In genomic region chr8:91508284-91508683, GRCm38 (mm10) we compare ENCODE assay signal across 13 mouse cellular contexts.
DNase-seq lines count a peak whose midpoint lies in the region; ATAC-seq and TF ChIP-seq lines count a peak whose summit lies in the region.
"Had no signal": no experiment of that assay in that cellular context is flagged by ENCODE, and none has a peak within 500 bp of the region (broad histone marks: within the 10 kb centered on the region; RNA-seq: fewer than 3 reads in every experiment).

No protein-coding gene starts in this region.

- peak; percentile 32 for DNase-seq in embryo, embryonic 10.5 days (ENCODE audit: low spot score)
- no peak for DNase-seq in embryo, embryonic 9.5 days (ENCODE audit: extremely low spot score)
- no peak for DNase-seq in hindbrain, embryonic 11.5 days (ENCODE audit: low spot score)
- no peak for DNase-seq in lung, postnatal 0 days (ENCODE audit: low spot score)
- DNase-seq in lung, postnatal 4 days, result no peak
- no peak for DNase-seq in stomach, postnatal 0 days (ENCODE audit: low spot score)
- no peak for DNase-seq in left cerebral cortex, adult 9 months (ENCODE audit: low spot score in 2 of 2)
- DNase-seq: cerebellum, postnatal 36 days; kidney, adult 2 months; left cerebral cortex, postnatal 4 days; thymus, adult 2 months had no signal

- H3K27ac ChIP-seq in hindbrain, embryonic 11.5 days (ENCODE audit: low read depth, low read length), result peak overlapping the region; percentile 20; the same call in 1 of the 2 replicates
- H3K27ac ChIP-seq in hindbrain, embryonic 13.5 days, result no peak overlapping the region
- H3K27ac ChIP-seq in lung, postnatal 0 days (ENCODE audit: low read length), result no peak overlapping the region
- H3K27ac ChIP-seq in stomach, postnatal 0 days (replicated peaks), result 0 out of 2 replicates have a peak overlapping the region, but pooled peaks have one; percentile 35
- H3K27ac ChIP-seq: macrophage had no signal

- no peak for TF ChIP-seq EP300 in lung, postnatal 0 days (IDR thresholded peaks at IDR 0.05)
- TF ChIP-seq EP300 in stomach, postnatal 0 days (optimal IDR thresholded peaks at IDR 0.05), result no peak

- no peak overlapping the region for H3K4me2 ChIP-seq in hindbrain, embryonic 11.5 days (replicated peaks; ENCODE audit: low read depth, low read length)
- no peak overlapping the region for H3K4me2 ChIP-seq in hindbrain, embryonic 13.5 days
- no peak overlapping the region for H3K4me2 ChIP-seq in lung, postnatal 0 days (replicated peaks; ENCODE audit: low read depth, low read length)
- no peak overlapping the region for H3K4me2 ChIP-seq in stomach, postnatal 0 days (replicated peaks; ENCODE audit: low read depth)

- no peak overlapping the region for H3K4me3 ChIP-seq in hindbrain, embryonic 11.5 days (ENCODE audit: low read depth, low read length)
- no peak overlapping the region for H3K4me3 ChIP-seq in hindbrain, embryonic 13.5 days
- H3K4me3 ChIP-seq in lung, postnatal 0 days (ENCODE audit: low read depth, low read length), result no peak overlapping the region
- H3K4me3 ChIP-seq in stomach, postnatal 0 days (ENCODE audit: low read depth, low read length), result no peak overlapping the region

- H3K9ac ChIP-seq in hindbrain, embryonic 11.5 days (ENCODE audit: low read depth, low read length), result no peak overlapping the region
- no peak overlapping the region for H3K9ac ChIP-seq in hindbrain, embryonic 13.5 days
- H3K9ac ChIP-seq in lung, postnatal 0 days (replicated peaks; ENCODE audit: low read depth), result no peak overlapping the region
- H3K9ac ChIP-seq in stomach, postnatal 0 days (ENCODE audit: low read length), result no peak overlapping the region

- no peaks in the 10 kb centered on the region for H3K9me3 ChIP-seq in hindbrain, embryonic 11.5 days (ENCODE audit: control insufficient read depth, low read length)
- no peaks in the 10 kb centered on the region for H3K9me3 ChIP-seq in hindbrain, embryonic 13.5 days
- H3K9me3 ChIP-seq in lung, postnatal 0 days (ENCODE audit: low read length), result no peaks in the 10 kb centered on the region
- no peaks in the 10 kb centered on the region for H3K9me3 ChIP-seq in stomach, postnatal 0 days (ENCODE audit: control insufficient read depth, low read length)

- peaks cover 15% of the 10 kb centered on the region for H3K4me1 ChIP-seq in hindbrain, embryonic 11.5 days (replicated peaks; ENCODE audit: control insufficient read depth, insufficient read depth, low read length)
- peaks cover 59% of the 10 kb centered on the region for H3K4me1 ChIP-seq in hindbrain, embryonic 13.5 days (replicated peaks)
- H3K4me1 ChIP-seq in lung, postnatal 0 days (ENCODE audit: insufficient read depth, low read depth, low read length), result peaks cover 13% of the 10 kb centered on the region; the same call in 1 of the 2 replicates
- H3K4me1 ChIP-seq in stomach, postnatal 0 days (replicated peaks; ENCODE audit: control insufficient read depth, insufficient read depth), result peaks cover 21% of the 10 kb centered on the region

- peaks cover 39% of the 10 kb centered on the region for H3K27me3 ChIP-seq in hindbrain, embryonic 11.5 days (ENCODE audit: control insufficient read depth, insufficient read depth, low read length)
- H3K27me3 ChIP-seq in hindbrain, embryonic 13.5 days, result peaks cover 68% of the 10 kb centered on the region
- H3K27me3 ChIP-seq in lung, postnatal 0 days (replicated peaks; ENCODE audit: insufficient read depth, low read length), result no peaks in the 10 kb centered on the region
- no peaks in the 10 kb centered on the region for H3K27me3 ChIP-seq in stomach, postnatal 0 days (ENCODE audit: control insufficient read depth, insufficient read depth, low read length)

- no peak for TF ChIP-seq CTCF in lung, postnatal 0 days (IDR thresholded peaks at IDR 0.05)
- TF ChIP-seq CTCF in stomach, postnatal 0 days (IDR thresholded peaks at IDR 0.05; ENCODE audit: low read depth), result no peak

- H3K36me3 ChIP-seq in hindbrain, embryonic 11.5 days (ENCODE audit: control insufficient read depth, insufficient read depth, low read length), result no peaks in the 10 kb centered on the region
- H3K36me3 ChIP-seq in hindbrain, embryonic 13.5 days, result no peaks in the 10 kb centered on the region
- H3K36me3 ChIP-seq in lung, postnatal 0 days (ENCODE audit: insufficient read depth, low read length), result no peaks in the 10 kb centered on the region
- no peaks in the 10 kb centered on the region for H3K36me3 ChIP-seq in stomach, postnatal 0 days (ENCODE audit: control insufficient read depth, insufficient read depth, low read length)

- 30% methylated on average over 4 of the region's 4 CpGs for WGBS in hindbrain, embryonic 11.5 days
- WGBS in hindbrain, embryonic 13.5 days, result 41% methylated on average over 4 of the region's 4 CpGs
- 44% methylated on average over 4 of the region's 4 CpGs for WGBS in lung, postnatal 0 days
- WGBS in stomach, postnatal 0 days, result 69% methylated on average over 4 of the region's 4 CpGs

- no peak for ATAC-seq in hindbrain, embryonic 11.5 days (ENCODE audit: low FRiP score)
- ATAC-seq in hindbrain, embryonic 13.5 days (ENCODE audit: low FRiP score), result no peak
- 0 out of 2 replicates have a peak, but pooled peaks have one; percentile 13 for ATAC-seq in lung, postnatal 0 days
- ATAC-seq in stomach, postnatal 0 days (ENCODE audit: low FRiP score, low TSS enrichment), result no peak

Comparison
In these comparisons a context has a peak if more than half of its experiments do, and no peak if none do; other contexts are left out.
1. H3K27ac ChIP-seq: peak in hindbrain, embryonic 11.5 days (single experiment) and stomach, postnatal 0 days (single experiment); none in hindbrain, embryonic 13.5 days (single experiment) and lung, postnatal 0 days (single experiment).